Mouse (Mus musculus) MEL (cell line): ENCODE data around the gene Eml2. TPM values are rescaled to one million over a fixed set of nuclear protein-coding genes. Genes with fewer than 3 reads are reported as not detected.

Experiments used
- DNase-seq: peaks from one replicate; pipeline ENCODE4 v3.0.0; 2011; ENCODE audit warnings: low read depth, low spot score
- H3K27ac ChIP-seq: 2 replicates; pipeline ENCODE4 v1.5.1; 2012; ENCODE audit warnings: low read depth, mild to moderate bottlenecking, control low read depth, low read length, moderate library complexity; ENCODE audit not compliant: control insufficient read depth
- H3K27me3 ChIP-seq, 2 experiments: fragments of 150-350 bp in 1 of 2; sonication (generic) in 1 of 2; 2 replicates each; pipeline ENCODE4 v1.6.1; 2012; ENCODE audit warnings: low read length in 2 of 2, mild to moderate bottlenecking in 2 of 2, improper control_type of control experiment in 1 of 2, moderate library complexity in 1 of 2; ENCODE audit not compliant: insufficient read depth in 2 of 2, control insufficient read depth in 1 of 2
- H3K36me3 ChIP-seq, 2 experiments: 2 replicates each; pipeline ENCODE4 v1.6.1; 2012 to 2014; ENCODE audit warnings: low read length in 2 of 2, improper control_type of control experiment in 1 of 2, inconsistent platforms in 1 of 2, mild to moderate bottlenecking in 1 of 2; ENCODE audit not compliant: insufficient read depth in 2 of 2, control insufficient read depth in 1 of 2
- H3K4me1 ChIP-seq, 2 experiments: fragments of 150-350 bp in 1 of 2; sonication (generic) in 1 of 2; 2 replicates each; pipeline ENCODE4 v1.6.1; 2012; ENCODE audit warnings: low read length in 2 of 2, improper control_type of control experiment in 1 of 2, mild to moderate bottlenecking in 1 of 2; ENCODE audit not compliant: insufficient read depth in 2 of 2, control insufficient read depth in 1 of 2
- H3K4me3 ChIP-seq, 2 experiments: fragments of 150-350 bp in 1 of 2; sonication (generic) in 1 of 2; 2 replicates each; pipeline ENCODE4 v1.5.1; 2012; ENCODE audit warnings: low read depth in 2 of 2, low read length in 2 of 2, mild to moderate bottlenecking in 2 of 2, moderate library complexity in 2 of 2, control low read depth in 1 of 2, improper control_type of control experiment in 1 of 2; ENCODE audit not compliant: control insufficient read depth in 1 of 2, insufficient read depth in 1 of 2
- H3K79me2 ChIP-seq: 2 replicates; pipeline ENCODE4 v1.6.1; 2012; ENCODE audit warnings: mild to moderate bottlenecking, low read length, moderate library complexity; ENCODE audit not compliant: control insufficient read depth, poor library complexity, insufficient read depth
- H3K9ac ChIP-seq: 2 replicates; pipeline ENCODE4 v1.6.1; 2012; ENCODE audit warnings: low read depth, mild to moderate bottlenecking, control low read depth, low read length, moderate library complexity; ENCODE audit not compliant: control insufficient read depth, poor library complexity, severe bottlenecking
- H3K9me3 ChIP-seq: fragments of 150-350 bp; sonication (generic); replicated peaks from 2 replicates; pipeline ENCODE4 v1.6.1; 2012; ENCODE audit warnings: mild to moderate bottlenecking, low read length, improper control_type of control experiment, moderate library complexity; ENCODE audit not compliant: insufficient read depth
- CHD1 ChIP-seq: IDR thresholded peaks from 2 replicates; pipeline ENCODE4 v1.6.1; 2012; ENCODE audit warnings: low read depth, mild to moderate bottlenecking, inconsistent platforms, low read length, improper control_type of control experiment
- CTCF ChIP-seq, 3 experiments: IDR thresholded peaks in 2 of 3; conservative IDR thresholded peaks in 1 of 3; 2 replicates each; pipeline ENCODE4 v1.5.1; 2011 to 2012; ENCODE audit warnings: low read length in 3 of 3, low read depth in 2 of 3, mild to moderate bottlenecking in 2 of 3, improper control_type of control experiment in 1 of 3, inconsistent platforms in 1 of 3, mixed read lengths in 1 of 3, moderate library complexity in 1 of 3; ENCODE audit not compliant: control insufficient read depth in 1 of 3, insufficient read depth in 1 of 3, poor library complexity in 1 of 3, severe bottlenecking in 1 of 3
- E2F4 ChIP-seq: IDR thresholded peaks from 2 replicates; pipeline ENCODE4 v1.6.1; 2011; ENCODE audit warnings: low read depth, low read length, improper control_type of control experiment, borderline replicate concordance
- ELF1 ChIP-seq: IDR thresholded peaks from 2 replicates; pipeline ENCODE4 v1.6.1; 2014; ENCODE audit warnings: low read depth, mild to moderate bottlenecking, inconsistent platforms, low read length, improper control_type of control experiment, moderate library complexity
- EP300 ChIP-seq, 2 experiments: IDR thresholded peaks; 2 replicates each; pipeline ENCODE4 v1.6.1; 2011; ENCODE audit warnings: improper control_type of control experiment in 2 of 2, low read length in 2 of 2, low read depth in 1 of 2, mild to moderate bottlenecking in 1 of 2
- ETS1 ChIP-seq: IDR thresholded peaks from 2 replicates; pipeline ENCODE4 v1.6.1; 2012; ENCODE audit warnings: low read depth, mild to moderate bottlenecking, inconsistent platforms, low read length, improper control_type of control experiment, moderate library complexity
- GABPA ChIP-seq: IDR thresholded peaks from 2 replicates; pipeline ENCODE4 v1.6.1; 2012; ENCODE audit warnings: low read depth, mild to moderate bottlenecking, inconsistent platforms, low read length, improper control_type of control experiment, moderate library complexity
- GATA1 ChIP-seq: IDR thresholded peaks from 2 replicates; pipeline ENCODE4 v1.6.1; 2011; ENCODE audit warnings: low read depth, low read length, improper control_type of control experiment
- HCFC1 ChIP-seq: IDR thresholded peaks from 2 replicates; pipeline ENCODE4 v1.6.1; 2012; ENCODE audit warnings: low read depth, mild to moderate bottlenecking, inconsistent platforms, low read length, improper control_type of control experiment, moderate library complexity
- MXI1 ChIP-seq: IDR thresholded peaks from 2 replicates; pipeline ENCODE4 v1.6.1; 2011; ENCODE audit warnings: mild to moderate bottlenecking, low read depth, low read length, improper control_type of control experiment
- MYC ChIP-seq: IDR thresholded peaks from 2 replicates; pipeline ENCODE4 v1.6.1; 2011; ENCODE audit warnings: low read depth, mild to moderate bottlenecking, low read length, improper control_type of control experiment, moderate library complexity
- NELFE ChIP-seq: IDR thresholded peaks from 2 replicates; pipeline ENCODE4 v1.6.1; 2011; ENCODE audit warnings: low read depth, low read length, improper control_type of control experiment
- POLR2AphosphoS5 ChIP-seq: IDR thresholded peaks from 2 replicates; pipeline ENCODE4 v1.6.1; 2012; ENCODE audit warnings: low read depth, borderline replicate concordance, mild to moderate bottlenecking, inconsistent platforms, low read length, moderate library complexity, mixed read lengths
- RAD21 ChIP-seq: IDR thresholded peaks from 2 replicates; pipeline ENCODE4 v1.6.1; 2011; ENCODE audit warnings: mild to moderate bottlenecking, low read depth, low read length, improper control_type of control experiment
- RCOR1 ChIP-seq: IDR thresholded peaks from 2 replicates; pipeline ENCODE4 v1.6.1; 2012; ENCODE audit warnings: low read depth, mild to moderate bottlenecking, inconsistent platforms, low read length, improper control_type of control experiment
- SIN3A ChIP-seq: IDR thresholded peaks from 2 replicates; pipeline ENCODE4 v1.6.1; 2012; ENCODE audit warnings: low read length, improper control_type of control experiment, inconsistent platforms
- SMC3 ChIP-seq: IDR thresholded peaks from 2 replicates; pipeline ENCODE4 v1.6.1; 2011; ENCODE audit warnings: low read depth, low read length, improper control_type of control experiment
- TAL1 ChIP-seq: IDR thresholded peaks from 2 replicates; pipeline ENCODE4 v1.6.1; 2012; ENCODE audit warnings: mild to moderate bottlenecking, inconsistent platforms, low read length, moderate library complexity, mixed read lengths
- TCF12 ChIP-seq: IDR thresholded peaks from 2 replicates; pipeline ENCODE4 v1.6.1; 2014; ENCODE audit warnings: low read depth, mild to moderate bottlenecking, inconsistent platforms, low read length, improper control_type of control experiment, moderate library complexity
- UBTF ChIP-seq: IDR thresholded peaks from 2 replicates; pipeline ENCODE4 v1.6.1; 2012; ENCODE audit warnings: low read depth, mild to moderate bottlenecking, inconsistent platforms, low read length, improper control_type of control experiment, moderate library complexity, borderline replicate concordance; ENCODE audit not compliant: insufficient read depth
- USF2 ChIP-seq, 2 experiments: IDR thresholded peaks; 2 replicates each; pipeline ENCODE4 v1.6.1; 2011 to 2012; ENCODE audit warnings: improper control_type of control experiment in 2 of 2, low read length in 2 of 2, borderline replicate concordance in 1 of 2, inconsistent platforms in 1 of 2, low read depth in 1 of 2, mild to moderate bottlenecking in 1 of 2; ENCODE audit not compliant: insufficient read depth in 1 of 2
- ZC3H11A ChIP-seq: IDR thresholded peaks from 2 replicates; pipeline ENCODE4 v1.6.1; 2012; ENCODE audit warnings: low read depth, mild to moderate bottlenecking, inconsistent platforms, low read length, improper control_type of control experiment
- ZKSCAN1 ChIP-seq: IDR thresholded peaks from 2 replicates; pipeline ENCODE4 v1.6.1; 2012; ENCODE audit warnings: low read depth, mild to moderate bottlenecking, inconsistent platforms, low read length, improper control_type of control experiment, moderate library complexity
- polyA plus RNA-seq, 2 experiments: library from polyadenylated mRNA; stranded (reverse) in 1 of 2; unstranded in 1 of 2; fragments of >175 nt in 1 of 2; fragments of >200 nt in 1 of 2; gene quantifications; 2 replicates each; pipeline versions ENCODE4 v1.2.1 to v1.2.4; 2012; ENCODE audit warnings: low replicate concordance in 2 of 2, low read depth in 1 of 2; ENCODE audit not compliant: insufficient read length in 2 of 2, insufficient read depth in 1 of 2, missing spikeins in 1 of 2
- total RNA-seq: library from RNA; depleted of rRNA; stranded (reverse); fragments of 300-350 nt; gene quantifications from 2 replicates; pipeline ENCODE4 v1.2.3, GENCODE M21; 2012

Eml2 gene
- total and polyA plus RNA-seq, 3 experiments, result 22.0 to 43.6 TPM; not detected in 1

- DNase-seq, result no peak
- peaks cover 0 to 8% of the 10 kb centered on the region in 2 experiments; a peak in 3 of 4 replicates for H3K36me3 ChIP-seq
- no peaks in the 10 kb centered on the region for H3K9me3 ChIP-seq
- H3K27me3 ChIP-seq, result no peaks in the 10 kb centered on the region
- peaks cover 24% of the 10 kb centered on the region for H3K79me2 ChIP-seq
- no peak overlapping the region for H3K9ac ChIP-seq
- no peak for TF ChIP-seq POLR2AphosphoS5
- TF ChIP-seq E2F4, result no peak
- no peak for TF ChIP-seq ZKSCAN1
- TF ChIP-seq GATA1, result no peak
- TF ChIP-seq EP300 (IDR thresholded peaks at IDR 0.05; ENCODE audit: low read depth in 1 of 2, low read length in 2 of 2), result no peak
- no peak for TF ChIP-seq ZC3H11A
- TF ChIP-seq MYC, result no peak
- TF ChIP-seq UBTF, result no peak
- no peak for TF ChIP-seq HCFC1
- no peak for TF ChIP-seq CHD1
- TF ChIP-seq NELFE, result no peak
- TF ChIP-seq TAL1, result no peak
- no peak for TF ChIP-seq ETS1
- no peak for TF ChIP-seq SIN3A
- TF ChIP-seq RCOR1, result no peak
- no peak for TF ChIP-seq SMC3
- H3K4me3 ChIP-seq, result no peak overlapping the region
- H3K27ac ChIP-seq, result no peak overlapping the region
- peaks cover 4 to 16% of the 10 kb centered on the region in 2 experiments; a peak in 3 of 4 replicates for H3K4me1 ChIP-seq
Observed at GRCm38 (mm10) chr7:19238344-19238743, 62.1 kb downstream of the Eml2 start.

DNA sequence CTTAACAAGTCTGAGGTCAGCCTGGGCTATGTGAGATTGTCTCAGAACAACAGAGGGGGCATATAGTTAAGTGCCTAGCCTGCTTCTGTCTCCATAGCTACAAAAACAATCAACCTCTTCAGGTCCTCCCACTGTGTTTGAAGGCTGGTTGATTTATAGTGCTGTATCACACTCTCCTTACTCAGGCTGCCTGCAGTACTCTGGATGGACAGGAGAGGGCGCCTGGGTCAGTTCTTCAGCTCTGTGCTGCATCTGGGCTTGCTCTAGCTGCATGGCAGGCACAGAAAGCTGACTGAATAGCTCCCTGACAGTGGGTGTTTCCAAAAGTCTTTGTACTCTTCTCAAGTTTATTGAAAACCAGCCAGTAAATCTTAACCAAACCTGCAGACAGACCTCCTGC is 63.2 kb downstream of the Eml2 start:
- Histone ChIP-seq H3K9me3 (no peaks in the 10 kb centered on the region), H3K4me1 (peaks cover 4 to 16% of the 10 kb centered on the region in 2 experiments; a peak in 3 of 4 replicates), H3K36me3 (peaks cover 0 to 8% of the 10 kb centered on the region in 2 experiments; a peak in 3 of 4 replicates), H3K4me3 (no peak overlapping the region), H3K27ac (peak overlapping the region; percentile 32), H3K79me2 (peaks cover 20% of the 10 kb centered on the region), H3K9ac (no peak overlapping the region), H3K27me3 (no peaks in the 10 kb centered on the region)
- peak; percentile 98 for TF ChIP-seq SMC3
- no peak for TF ChIP-seq TCF12
- no peak for TF ChIP-seq TAL1
- peak; percentile 68; the same call in 1 of the 2 replicates for TF ChIP-seq MXI1
- TF ChIP-seq SIN3A, result peak; percentile 76
- TF ChIP-seq EP300 (IDR thresholded peaks at IDR 0.05; ENCODE audit: low read depth in 1 of 2, low read length in 2 of 2), result no peak
- no peak for TF ChIP-seq GABPA
- peak; percentile 92 to 100 (median 97) for TF ChIP-seq CTCF (IDR thresholded peaks at IDR 0.05 in 2 of 3, conservative IDR thresholded peaks at IDR 0.05 in 1 of 3; ENCODE audit: control insufficient read depth in 1 of 3, insufficient read depth in 1 of 3, low read depth in 2 of 3, low read length in 3 of 3, poor library complexity in 1 of 3, severe bottlenecking in 1 of 3)
- no peak for TF ChIP-seq USF2 (IDR thresholded peaks at IDR 0.05; ENCODE audit: borderline replicate concordance in 1 of 2, insufficient read depth in 1 of 2, low read depth in 1 of 2, low read length in 2 of 2)
- TF ChIP-seq RAD21, result peak; percentile 76
- TF ChIP-seq ELF1, result no peak
- TF ChIP-seq MYC, result 0 out of 2 replicates have a peak, but pooled peaks have one; percentile 38
- TF ChIP-seq ZC3H11A, result peak; percentile 89
- no peak for TF ChIP-seq HCFC1
- peak; percentile 91 for DNase-seq
